Mouse (Mus musculus): ENCODE data around the gene Echdc3. TPM values are rescaled to one million over a fixed set of nuclear protein-coding genes. Genes with fewer than 3 reads are reported as not detected.

The Echdc3 gene
- total RNA-seq, 2 experiments from 2014 or later = 1.9 TPM; not detected in 1

- no peak for ATAC-seq (replicated peaks; ENCODE audit: low FRiP score, low TSS enrichment, poor library complexity, severe bottlenecking)
These were observed 25.9 kb downstream of the Echdc3 start for GRCm38 (mm10) chr2:6186913-6187312.

- ATAC-seq (replicated peaks; ENCODE audit: low FRiP score, low TSS enrichment, poor library complexity, severe bottlenecking) = no peak
These were observed 33.1 kb downstream of the Echdc3 start for GRCm38 (mm10) chr2:6179749-6180117.

GRCm38 (mm10) chr2:6178901-6179748 is 33.7 kb downstream of the Echdc3 start:
- no peak for ATAC-seq (replicated peaks; ENCODE audit: low FRiP score, low TSS enrichment, poor library complexity, severe bottlenecking)

- ATAC-seq (replicated peaks; ENCODE audit: low FRiP score, low TSS enrichment, poor library complexity, severe bottlenecking) = no peak
These were observed 39.8 kb downstream of the Echdc3 start for GRCm38 (mm10) chr2:6173013-6173412.

GRCm38 (mm10) chr2:6168560-6168959 is 44.3 kb downstream of the Echdc3 start:
- no peak for ATAC-seq (replicated peaks; ENCODE audit: low FRiP score, low TSS enrichment, poor library complexity, severe bottlenecking)

- peak; percentile 74 for ATAC-seq (replicated peaks; ENCODE audit: low FRiP score, low TSS enrichment, poor library complexity, severe bottlenecking)
These were observed 44.8 kb downstream of the Echdc3 start for GRCm38 (mm10) chr2:6167843-6168558.

GRCm38 (mm10) chr2:6165771-6166170 is 47.1 kb downstream of the Echdc3 start:
- ATAC-seq (replicated peaks; ENCODE audit: low FRiP score, low TSS enrichment, poor library complexity, severe bottlenecking) = no peak

GRCm38 (mm10) chr2:6164606-6165290 is 48.1 kb downstream of the Echdc3 start:
- no peak for ATAC-seq (replicated peaks; ENCODE audit: low FRiP score, low TSS enrichment, poor library complexity, severe bottlenecking)

- peak; percentile 80 for ATAC-seq (replicated peaks; ENCODE audit: low FRiP score, low TSS enrichment, poor library complexity, severe bottlenecking)
These were observed 50.3 kb downstream of the Echdc3 start for GRCm38 (mm10) chr2:6162366-6163040.

GRCm38 (mm10) chr2:6159735-6160134 is 53.1 kb downstream of the Echdc3 start:
- peak; percentile 51 for ATAC-seq (replicated peaks; ENCODE audit: low FRiP score, low TSS enrichment, poor library complexity, severe bottlenecking)

- no peak for ATAC-seq (replicated peaks; ENCODE audit: low FRiP score, low TSS enrichment, poor library complexity, severe bottlenecking)
These were observed 53.6 kb downstream of the Echdc3 start for GRCm38 (mm10) chr2:6159219-6159618.

- ATAC-seq (replicated peaks; ENCODE audit: low FRiP score, low TSS enrichment, poor library complexity, severe bottlenecking) = no peak
These were observed 55.2 kb downstream of the Echdc3 start for GRCm38 (mm10) chr2:6157635-6158034.

GRCm38 (mm10) chr2:6157208-6157607 is 55.6 kb downstream of the Echdc3 start:
- no peak for ATAC-seq (replicated peaks; ENCODE audit: low FRiP score, low TSS enrichment, poor library complexity, severe bottlenecking)

- 0 out of 2 replicates have a peak, but pooled peaks have one; percentile 32 for ATAC-seq (replicated peaks; ENCODE audit: low FRiP score, low TSS enrichment, poor library complexity, severe bottlenecking)
These were observed 63.0 kb downstream of the Echdc3 start for GRCm38 (mm10) chr2:6149801-6150200.

GRCm38 (mm10) chr2:6146901-6147300 is 65.9 kb downstream of the Echdc3 start:
- ATAC-seq (replicated peaks; ENCODE audit: low FRiP score, low TSS enrichment, poor library complexity, severe bottlenecking) = no peak

GRCm38 (mm10) chr2:6146257-6146656 is 66.6 kb downstream of the Echdc3 start:
- no peak for ATAC-seq (replicated peaks; ENCODE audit: low FRiP score, low TSS enrichment, poor library complexity, severe bottlenecking)

- no peak for ATAC-seq (replicated peaks; ENCODE audit: low FRiP score, low TSS enrichment, poor library complexity, severe bottlenecking)
These were observed 67.2 kb downstream of the Echdc3 start for GRCm38 (mm10) chr2:6145611-6146010.

- ATAC-seq (replicated peaks; ENCODE audit: low FRiP score, low TSS enrichment, poor library complexity, severe bottlenecking) = no peak
These were observed 69.7 kb downstream of the Echdc3 start for GRCm38 (mm10) chr2:6142915-6143654.

- no peak for ATAC-seq (replicated peaks; ENCODE audit: low FRiP score, low TSS enrichment, poor library complexity, severe bottlenecking)
These were observed 72.2 kb downstream of the Echdc3 start for GRCm38 (mm10) chr2:6140572-6141161.

Data from megakaryocyte-erythroid progenitor cell, adult 5-6 weeks (primary cell).